Mouse (Mus musculus): ENCODE data around the gene Babam2. TPM values are rescaled to one million over a fixed set of nuclear protein-coding genes. Genes with fewer than 3 reads are reported as not detected.
A peak's percentile ranks its signal among the peaks of the same experiment; 100 is the strongest.

Gene Babam2
- polyA plus RNA-seq, 1 experiment from 2014 or later = 58.2 TPM

- 6% methylated on average over 21 of the region's 21 CpGs for WGBS
- peak overlapping the region; percentile 100 for H3K27ac ChIP-seq
- H3K4me1 ChIP-seq = peaks cover 26% of the 10 kb centered on the region
- H3K27me3 ChIP-seq (replicated peaks) = no peaks in the 10 kb centered on the region
- H3K36me3 ChIP-seq = no peaks in the 10 kb centered on the region
- no peak for ATAC-seq (ENCODE audit: insufficient read depth, low FRiP score, low read depth)
- peak overlapping the region; percentile 51; the same call in 1 of the 2 replicates for H3K9ac ChIP-seq
- H3K4me3 ChIP-seq (replicated peaks) = peak overlapping the region; percentile 82
- H3K9me3 ChIP-seq = no peaks in the 10 kb centered on the region
- peak overlapping the region; percentile 69 for H3K4me2 ChIP-seq
Measured at GRCm38 (mm10) chr5:32134051-32134732, 436.7 kb downstream of the Babam2 start.

Small RNA genes within 50 kb of the gene (microRNA-seq; reads per million reads assigned to microRNA genes)
- gene Mir3473e = not detected

Other genes starting within 250 kb of the Babam2 start
- 44.5 and 45.0 TPM in 2 replicates for gene Zfp512, start 245.3 kb upstream of the Babam2 start, polyA plus RNA-seq (2015; fragmentation: Nextera tagmentation; extraction: Ambion mirVana)
- gene 4930548H24Rik, start 211.9 kb upstream of the Babam2 start, polyA plus RNA-seq (2015; fragmentation: Nextera tagmentation; extraction: Ambion mirVana) = 0.10 TPM in 1 of 2 replicates, not detected in the other
- gene Gpn1, start 202.9 kb upstream of the Babam2 start, polyA plus RNA-seq (2015; fragmentation: Nextera tagmentation; extraction: Ambion mirVana) = 46.4 and 48.2 TPM in 2 replicates
- gene Slc4a1ap, start 170.7 kb upstream of the Babam2 start, polyA plus RNA-seq (2015; fragmentation: Nextera tagmentation; extraction: Ambion mirVana) = 26.2 and 29.6 TPM in 2 replicates
- gene Supt7l, start 169.9 kb upstream of the Babam2 start, polyA plus RNA-seq (2015; fragmentation: Nextera tagmentation; extraction: Ambion mirVana) = 19.7 and 20.1 TPM in 2 replicates
- 309 and 347 TPM in 2 replicates for gene Mrpl33, start 100.7 kb upstream of the Babam2 start, polyA plus RNA-seq (2015; fragmentation: Nextera tagmentation; extraction: Ambion mirVana)
- gene Rbks, start 57 bp upstream of the Babam2 start, polyA plus RNA-seq (2015; fragmentation: Nextera tagmentation; extraction: Ambion mirVana) = 8.0 TPM in 2 replicates